Mouse (Mus musculus) left cerebral cortex, postnatal 14 days (tissue): ENCODE measurements around the gene Vmn1r2. TPM values are rescaled to one million over a fixed set of nuclear protein-coding genes. Genes with fewer than 3 reads are reported as not detected.
"Not testable (repeated sequence)": the region's sequence is repeated elsewhere in the genome, so short reads cannot be mapped to it uniquely, and the experiment has no call there.

Source experiments
- DNase-seq, 2 experiments: peaks; one replicate each; pipeline ENCODE4 v3.0.0; 2021 to 2022; ENCODE audit warnings: low spot score in 2 of 2, mixed read lengths in 1 of 2
- intact Hi-C: fragments of 180-260 bp; cut with DNase I; formaldehyde crosslinking; loops from one replicate; pipeline ENCODE4 v1.15.1; 2025
- long read RNA-seq, 2 experiments: library from polyadenylated mRNA; stranded (forward); transcript quantifications; one replicate each; pipeline ENCODE4 v2.0.0; 2021
- total RNA-seq, 2 experiments: library from RNA; stranded (reverse); gene quantifications; 2 replicates each; pipeline ENCODE4 v1.2.3; 2021

Gene Vmn1r2
- total RNA-seq = not detected
- long read RNA-seq, experiment 1 = 0 reads
- long read RNA-seq, experiment 2 = 0 reads

DNA sequence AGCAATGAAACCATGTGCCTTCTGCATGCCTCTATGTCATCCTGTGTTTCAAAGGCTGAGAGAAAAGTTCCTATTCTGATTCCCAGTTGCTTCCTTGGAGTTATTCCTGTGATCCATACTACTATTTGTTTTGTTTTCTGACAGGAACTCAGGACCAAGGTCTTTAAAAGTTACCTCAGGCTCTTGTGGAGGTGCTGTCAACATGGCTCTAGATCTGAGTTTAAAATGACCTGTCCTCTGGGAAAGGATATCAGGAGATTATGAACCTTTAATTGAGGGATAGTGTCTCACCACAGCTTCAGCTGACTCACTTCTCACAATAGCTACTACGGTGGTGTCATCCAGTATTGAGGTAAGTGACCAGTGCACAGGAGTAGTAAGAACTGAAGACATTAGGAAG, at the start of gene Vmn1r2:
Gene Vmn1r2 (plus strand): TSS at position 301 of the 400 bp plus-strand sequence.
- intact Hi-C loops, DNase-seq: not testable (repeated sequence)

DNA sequence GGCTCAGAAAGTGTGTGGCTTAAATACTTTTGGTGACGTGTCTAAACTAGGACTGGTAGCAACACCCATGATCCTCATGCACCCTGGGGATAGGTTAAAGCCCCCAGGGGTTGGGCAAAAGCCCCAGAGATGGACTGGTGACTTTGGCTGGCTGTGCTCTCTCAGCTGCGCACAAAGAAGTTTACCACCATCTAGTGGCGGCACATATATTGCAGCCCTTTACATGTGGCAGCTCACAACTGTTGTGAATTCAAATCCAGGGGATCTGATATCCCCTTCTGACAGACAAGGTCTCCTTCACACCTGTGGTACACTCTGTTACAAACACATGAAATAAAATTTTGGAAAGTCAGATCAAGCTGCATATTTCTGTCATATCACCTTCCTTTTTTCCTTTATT, 19.2 kb upstream of the Vmn1r2 start:
- DNase-seq, intact Hi-C loops: not testable (repeated sequence)

DNA sequence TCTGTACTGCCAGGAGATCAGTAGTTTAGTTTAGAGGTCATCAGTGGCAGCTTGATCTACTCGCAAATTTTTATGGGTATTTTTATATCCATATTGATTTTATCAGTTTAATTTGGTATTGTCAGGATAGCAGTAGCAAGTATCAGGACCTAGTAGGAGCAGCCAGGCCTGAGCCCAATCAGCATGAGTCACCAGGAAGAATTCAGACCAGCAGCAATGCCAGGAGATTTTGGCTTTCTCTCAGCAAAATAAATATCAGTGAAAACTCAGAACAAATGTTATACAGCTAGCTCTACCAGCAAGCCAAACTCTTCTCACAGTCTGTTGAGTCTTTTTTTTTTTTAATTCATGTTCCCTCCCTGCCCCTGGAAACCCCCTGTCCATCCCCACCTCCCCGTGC, 13.8 kb upstream of the Vmn1r2 start:
- DNase-seq, intact Hi-C loops: not testable (repeated sequence)

- intact Hi-C loops, DNase-seq: not testable (repeated sequence)
These were observed 2.7 kb upstream of the Vmn1r2 start for GRCm38 (mm10) chr4:3164429-3164828.

- intact Hi-C loops = no loop called here
- no peak for DNase-seq
These were observed 2.1 kb upstream of the Vmn1r2 start for GRCm38 (mm10) chr4:3165046-3165445.

DNA sequence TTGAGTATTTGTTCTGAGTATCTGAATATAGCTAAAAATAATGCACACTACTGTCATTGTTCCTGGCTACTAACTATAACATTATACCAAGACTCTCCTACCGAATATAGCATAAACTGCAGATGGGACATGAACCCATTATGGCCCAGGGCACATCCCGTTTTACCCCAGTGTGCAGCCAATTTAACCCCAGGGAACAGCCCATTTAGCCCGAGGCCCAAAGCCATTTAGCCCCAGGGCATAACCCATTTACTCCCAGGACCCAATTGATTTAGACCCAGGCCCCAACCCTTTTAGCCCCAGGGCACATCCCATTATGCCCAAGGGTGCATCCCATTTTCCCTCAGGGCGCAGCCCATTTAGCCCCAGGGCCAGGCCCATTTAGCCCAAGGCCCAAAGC, 7.5 kb downstream of the Vmn1r2 start:
- DNase-seq, intact Hi-C loops: not testable (repeated sequence)

- DNase-seq, intact Hi-C loops: not testable (repeated sequence)
These were observed 8.6 kb downstream of the Vmn1r2 start for GRCm38 (mm10) chr4:3175756-3176155.

GRCm38 (mm10) chr4:3176195-3176594, 9.1 kb downstream of the Vmn1r2 start:
- intact Hi-C loops, DNase-seq: not testable (repeated sequence)

DNA sequence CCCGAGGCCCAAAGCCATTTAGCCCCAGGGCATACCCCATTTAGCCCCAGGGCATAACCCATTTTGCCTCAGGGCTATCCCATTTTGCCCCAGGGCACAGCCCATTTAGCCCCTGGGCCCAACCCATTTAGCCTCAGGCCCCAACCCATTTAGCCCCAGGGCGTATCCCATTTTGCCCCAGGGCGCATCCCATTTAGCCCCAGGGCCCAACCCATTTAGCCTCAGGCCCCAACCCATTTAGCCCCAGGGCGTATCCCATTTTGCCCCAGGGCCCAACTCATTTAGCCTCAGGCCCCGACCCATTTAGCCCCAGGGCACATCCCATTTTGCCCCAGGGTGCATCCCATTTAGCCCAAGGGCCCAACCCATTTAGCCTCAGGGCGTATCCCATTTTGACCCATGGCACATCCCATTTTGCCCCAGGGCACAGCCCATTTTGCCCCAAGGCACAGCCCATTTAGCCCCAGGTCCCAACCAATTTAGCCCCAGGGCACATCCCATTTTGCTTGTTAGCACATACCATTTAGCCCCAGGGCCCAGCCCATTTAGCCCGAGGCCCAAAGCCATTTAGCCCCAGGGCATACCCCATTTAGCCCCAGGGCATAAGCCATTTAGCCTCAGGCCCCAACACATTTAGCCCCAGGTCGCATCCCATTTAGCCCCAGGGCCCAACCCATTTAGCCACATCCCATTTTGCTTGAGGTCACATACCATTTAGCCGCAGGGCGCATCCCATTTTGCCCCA, 9.8 kb downstream of the Vmn1r2 start:
- DNase-seq, intact Hi-C loops: not testable (repeated sequence)

DNA sequence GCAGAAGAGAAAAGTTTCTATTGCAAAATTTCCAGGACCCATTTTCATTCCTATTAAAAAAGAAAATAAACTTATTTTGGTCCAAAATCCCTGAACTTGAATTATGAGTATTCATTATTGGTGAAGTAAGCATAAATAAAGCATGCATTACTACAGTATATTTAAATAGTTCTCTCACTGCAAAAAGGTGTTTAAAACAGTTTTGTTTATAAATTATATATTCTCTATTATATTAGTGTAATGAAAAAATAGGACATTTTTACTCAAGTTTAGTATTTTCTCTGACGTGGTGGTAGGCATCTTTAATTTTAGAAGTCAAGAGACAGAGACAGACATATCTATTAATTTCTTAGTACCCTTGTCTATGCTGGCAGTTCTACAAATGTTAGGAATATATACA, 18.1 kb downstream of the Vmn1r2 start, which contains the start of gene Vmn1r3:
Gene Vmn1r3 (minus strand): TSS at position 101 of the 400 bp plus-strand sequence.
- intact Hi-C loops = not testable (repeated sequence)

DNA sequence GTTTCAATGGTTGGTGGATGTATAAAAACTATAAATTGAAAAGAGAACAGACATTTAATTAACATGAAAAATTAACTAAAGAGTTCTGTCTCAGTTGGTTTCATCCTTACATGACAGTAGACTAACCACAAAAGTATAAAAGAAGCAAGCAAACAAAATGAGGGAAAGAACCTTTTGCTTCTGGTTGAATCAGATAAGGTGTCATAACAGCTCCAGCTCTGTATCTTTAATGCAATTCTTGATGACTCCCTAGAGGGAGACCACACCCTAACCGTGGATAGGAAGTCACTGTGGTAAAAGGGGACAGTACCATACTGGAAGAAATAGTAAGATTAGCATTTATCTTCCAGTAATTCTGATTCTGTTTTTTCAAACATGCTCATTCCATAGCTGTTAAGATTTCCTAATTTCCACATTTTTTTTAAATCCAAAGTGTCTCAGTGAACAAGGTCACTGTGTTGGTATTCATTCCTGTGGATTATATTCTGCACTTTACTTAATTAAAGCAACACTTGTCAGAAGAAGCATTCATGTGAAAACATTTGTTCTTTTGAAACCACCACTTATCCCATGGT, 42.6 kb downstream of the Vmn1r2 start:
- intact Hi-C loops, DNase-seq: not testable (repeated sequence)

More for the DNA sequence above, 18.1 kb downstream of the Vmn1r2 start, which contains the start of gene Vmn1r3:
- not testable (repeated sequence) for DNase-seq

GRCm38 (mm10) chr4:3213349-3213748, 46.2 kb downstream of the Vmn1r2 start:
- DNase-seq, intact Hi-C loops: not testable (repeated sequence)

DNA sequence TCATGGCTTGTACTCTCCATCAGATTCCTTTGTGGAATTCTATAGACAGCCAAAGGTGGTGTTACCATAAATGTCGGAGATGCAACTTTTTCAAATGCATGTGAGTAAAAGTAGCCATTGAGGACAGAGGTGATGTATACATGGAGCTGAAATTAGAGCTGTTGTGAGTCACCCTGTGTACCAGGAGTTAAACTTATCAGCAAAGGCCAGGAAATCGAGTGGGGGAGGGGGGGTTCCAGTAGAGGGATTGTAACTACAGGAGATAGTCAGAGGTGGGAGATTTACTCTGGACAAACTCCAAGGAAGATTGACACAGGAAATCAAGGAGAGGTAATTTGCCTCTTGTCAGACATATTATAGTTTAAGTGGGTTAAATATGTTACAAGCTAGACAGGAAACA, 49.3 kb downstream of the Vmn1r2 start:
- DNase-seq, intact Hi-C loops: not testable (repeated sequence)

Other genes with a start within 250 kb of the Vmn1r2 start
- gene Vmn1r3, start 18.0 kb downstream of the Vmn1r2 start, total RNA-seq = not detected